Mouse (Mus musculus): ENCODE results near the gene Gm6020. TPM values are rescaled to one million over a fixed set of nuclear protein-coding genes. Genes with fewer than 3 reads are reported as not detected.
A peak's percentile ranks its signal among the peaks of the same experiment; 100 is the strongest.

Gm6020 gene
- polyA plus RNA-seq, 1 experiment from 2014 or later = not detected

GRCm38 (mm10) chr19:61224678-61225525 lies 41.2 kb downstream of the Gm6020 start:
- H3K9ac ChIP-seq (replicated peaks) = 0 out of 2 replicates have a peak overlapping the region, but pooled peaks have one; percentile 32
- WGBS = 33% methylated on average over 53 of the region's 53 CpGs

GRCm38 (mm10) chr19:61225526-61226400 lies 42.1 kb downstream of the Gm6020 start:
- Histone ChIP-seq H3K4me3 (peak overlapping the region; percentile 52), H3K27me3 (peaks cover 5% of the 10 kb centered on the region; the same call in 1 of the 2 replicates), H3K4me1 (no peaks in the 10 kb centered on the region; the same call in 1 of the 2 replicates), H3K9ac (replicated peaks) (no peak overlapping the region), H3K27ac (replicated peaks) (peak overlapping the region; percentile 74), H3K4me2 (replicated peaks) (peak overlapping the region; percentile 58), H3K9me3 (no peaks in the 10 kb centered on the region), H3K36me3 (no peaks in the 10 kb centered on the region)
- peak; percentile 58 for ATAC-seq (ENCODE audit: low FRiP score, low read depth)
- 10% methylated on average over 70 of the region's 70 CpGs for WGBS

More at GRCm38 (mm10) chr19:61224678-61225525, 41.2 kb downstream of the Gm6020 start:
- Histone ChIP-seq H3K4me1 (no peaks in the 10 kb centered on the region; the same call in 1 of the 2 replicates), H3K9me3 (no peaks in the 10 kb centered on the region), H3K27me3 (peaks cover 5% of the 10 kb centered on the region; the same call in 1 of the 2 replicates), H3K4me3 (peak overlapping the region; percentile 52), H3K4me2 (replicated peaks) (peak overlapping the region; percentile 58), H3K27ac (replicated peaks) (no peak overlapping the region), H3K36me3 (no peaks in the 10 kb centered on the region)
- peak; percentile 25 for ATAC-seq (ENCODE audit: low FRiP score, low read depth)

GRCm38 (mm10) chr19:61226401-61226927 lies 42.8 kb downstream of the Gm6020 start:
- H3K9me3 ChIP-seq = no peaks in the 10 kb centered on the region
- H3K4me1 ChIP-seq = no peaks in the 10 kb centered on the region; the same call in 1 of the 2 replicates
- H3K27me3 ChIP-seq = peaks cover 5% of the 10 kb centered on the region; the same call in 1 of the 2 replicates
- 6% methylated on average over 71 of the region's 71 CpGs for WGBS
- ATAC-seq (ENCODE audit: low FRiP score, low read depth) = peak; percentile 39
- H3K27ac ChIP-seq (replicated peaks) = peak overlapping the region; percentile 74
- no peaks in the 10 kb centered on the region for H3K36me3 ChIP-seq
- no peak overlapping the region; the same call in 1 of the 2 replicates for H3K9ac ChIP-seq (replicated peaks)
- peak overlapping the region; percentile 58 for H3K4me2 ChIP-seq (replicated peaks)
- peak overlapping the region; percentile 52 for H3K4me3 ChIP-seq

GRCm38 (mm10) chr19:61226928-61227854 lies 43.5 kb downstream of the Gm6020 start:
- peak overlapping the region; percentile 52 for H3K4me3 ChIP-seq
- H3K9ac ChIP-seq (replicated peaks) = peak overlapping the region; percentile 34; the same call in 1 of the 2 replicates
- no peaks in the 10 kb centered on the region; the same call in 1 of the 2 replicates for H3K4me1 ChIP-seq
- WGBS = 7% methylated on average over 71 of the region's 71 CpGs
- no peaks in the 10 kb centered on the region for H3K9me3 ChIP-seq
- H3K27ac ChIP-seq (replicated peaks) = peak overlapping the region; percentile 74
- peaks cover 5% of the 10 kb centered on the region; the same call in 1 of the 2 replicates for H3K27me3 ChIP-seq
- peak; percentile 84 for ATAC-seq (ENCODE audit: low FRiP score, low read depth)
- peak overlapping the region; percentile 58 for H3K4me2 ChIP-seq (replicated peaks)
- no peaks in the 10 kb centered on the region for H3K36me3 ChIP-seq

GRCm38 (mm10) chr19:61227941-61228701 lies 44.4 kb downstream of the Gm6020 start, which contains the start of gene Csf2ra:
Gene Csf2ra (minus strand): TSS chr19:61228429.
- 59% methylated on average over 36 of the region's 36 CpGs for whole genome bisulfite sequencing
- Histone ChIP-seq H3K4me2 (replicated peaks) (peak within 1 kb of the TSS; percentile 58), H3K27me3 (peaks cover 5% of the 10 kb centered on the region; the same call in 1 of the 2 replicates), H3K9ac (replicated peaks) (peak within 1 kb of the TSS; percentile 34; the same call in 1 of the 2 replicates), H3K4me3 (peak within 1 kb of the TSS; percentile 52), H3K4me1 (no peaks in the 10 kb centered on the region; the same call in 1 of the 2 replicates), H3K27ac (replicated peaks) (peak within 1 kb of the TSS; percentile 74), H3K36me3 (no peaks in the 10 kb centered on the region), H3K9me3 (no peaks in the 10 kb centered on the region)
- no peak for ATAC-seq (ENCODE audit: low FRiP score, low read depth)

Other genes starting within 250 kb of the Gm6020 start
- 36.2 and 38.7 TPM in 2 replicates for gene Zfp950, start 43.0 kb upstream of the Gm6020 start, polyA plus RNA-seq (2016; fragmentation: Nextera tagmentation; extraction: Ambion mirVana)
- 0.17 and 0.21 TPM in 2 replicates for gene Gm7102, start 7.6 kb upstream of the Gm6020 start, polyA plus RNA-seq (2016; fragmentation: Nextera tagmentation; extraction: Ambion mirVana)
- gene Csf2ra, start 44.5 kb downstream of the Gm6020 start, polyA plus RNA-seq (2016; fragmentation: Nextera tagmentation; extraction: Ambion mirVana) = 37.9 and 40.1 TPM in 2 replicates
- not detected in 2 replicates for gene Gm21060, start 113.2 kb downstream of the Gm6020 start, polyA plus RNA-seq (2016; fragmentation: Nextera tagmentation; extraction: Ambion mirVana)

All from midbrain, embryonic 12.5 days (tissue).